Mouse (Mus musculus): ENCODE data around the gene Frk. TPM values are rescaled to one million over a fixed set of nuclear protein-coding genes. Genes with fewer than 3 reads are reported as not detected.
"Not testable (repeated sequence)": the region's sequence is repeated elsewhere in the genome, so short reads cannot be mapped to it uniquely, and the experiment has no call there.

Gene Frk
- polyA plus RNA-seq, 1 experiment from 2014 or later, result 0.27 TPM

- ATAC-seq (ENCODE audit: low read depth), result no peak
- no peaks in the 10 kb centered on the region for H3K9me3 ChIP-seq (ENCODE audit: control insufficient read depth, low read length)
- WGBS, result 89% methylated on average over 3 of the region's 3 CpGs
- H3K4me1 ChIP-seq (ENCODE audit: control insufficient read depth, insufficient read depth, low read length), result no peaks in the 10 kb centered on the region
- no peaks in the 10 kb centered on the region for H3K27me3 ChIP-seq (ENCODE audit: control insufficient read depth, insufficient read depth, low read length)
- no peak overlapping the region for H3K27ac ChIP-seq (ENCODE audit: low read depth, low read length)
- H3K4me3 ChIP-seq (ENCODE audit: low read depth, low read length), result no peak overlapping the region
- no peak overlapping the region for H3K4me2 ChIP-seq (ENCODE audit: low read depth, low read length)
- no peaks in the 10 kb centered on the region for H3K36me3 ChIP-seq (ENCODE audit: control insufficient read depth, insufficient read depth, low read length)
- H3K9ac ChIP-seq (replicated peaks; ENCODE audit: low read depth, low read length), result no peak overlapping the region
Measured at GRCm38 (mm10) chr10:34541717-34542490, 58.7 kb downstream of the Frk start.

- Histone ChIP-seq H3K4me3 (ENCODE audit: low read depth, low read length) (no peak overlapping the region), H3K36me3 (ENCODE audit: control insufficient read depth, insufficient read depth, low read length) (no peaks in the 10 kb centered on the region), H3K4me2 (ENCODE audit: low read depth, low read length) (no peak overlapping the region), H3K4me1 (ENCODE audit: control insufficient read depth, insufficient read depth, low read length) (no peaks in the 10 kb centered on the region), H3K9ac (replicated peaks; ENCODE audit: low read depth, low read length) (no peak overlapping the region), H3K27ac (ENCODE audit: low read depth, low read length) (no peak overlapping the region), H3K27me3 (ENCODE audit: control insufficient read depth, insufficient read depth, low read length) (no peaks in the 10 kb centered on the region), H3K9me3 (ENCODE audit: control insufficient read depth, low read length) (no peaks in the 10 kb centered on the region)
- WGBS, result 53% methylated on average over 5 of the region's 5 CpGs
- ATAC-seq (ENCODE audit: low read depth), result peak; percentile 49; the same call in 1 of the 2 replicates
Measured at GRCm38 (mm10) chr10:34550612-34551011, 67.4 kb downstream of the Frk start.

- H3K27ac ChIP-seq (ENCODE audit: low read depth, low read length), result no peak overlapping the region
- H3K9ac ChIP-seq (replicated peaks; ENCODE audit: low read depth, low read length), result no peak overlapping the region
- no peaks in the 10 kb centered on the region for H3K4me1 ChIP-seq (ENCODE audit: control insufficient read depth, insufficient read depth, low read length)
- WGBS, result 71% methylated on average over 5 of the region's 5 CpGs
- H3K4me3 ChIP-seq (ENCODE audit: low read depth, low read length), result no peak overlapping the region
- no peak overlapping the region for H3K4me2 ChIP-seq (ENCODE audit: low read depth, low read length)
- no peaks in the 10 kb centered on the region for H3K36me3 ChIP-seq (ENCODE audit: control insufficient read depth, insufficient read depth, low read length)
- ATAC-seq (ENCODE audit: low read depth), result peak; percentile 24; the same call in 1 of the 2 replicates
- no peaks in the 10 kb centered on the region for H3K27me3 ChIP-seq (ENCODE audit: control insufficient read depth, insufficient read depth, low read length)
- H3K9me3 ChIP-seq (ENCODE audit: control insufficient read depth, low read length), result no peaks in the 10 kb centered on the region
Measured at GRCm38 (mm10) chr10:34551636-34552035, 68.4 kb downstream of the Frk start.

- Histone ChIP-seq H3K27me3 (ENCODE audit: control insufficient read depth, insufficient read depth, low read length) (no peaks in the 10 kb centered on the region), H3K9me3 (ENCODE audit: control insufficient read depth, low read length) (no peaks in the 10 kb centered on the region), H3K27ac (ENCODE audit: low read depth, low read length) (no peak overlapping the region), H3K4me1 (ENCODE audit: control insufficient read depth, insufficient read depth, low read length) (no peaks in the 10 kb centered on the region), H3K9ac (replicated peaks; ENCODE audit: low read depth, low read length) (no peak overlapping the region), H3K4me3 (ENCODE audit: low read depth, low read length) (no peak overlapping the region), H3K36me3 (ENCODE audit: control insufficient read depth, insufficient read depth, low read length) (no peaks in the 10 kb centered on the region), H3K4me2 (ENCODE audit: low read depth, low read length) (no peak overlapping the region)
- WGBS, result 97% methylated on average over 1 of the region's 1 CpGs
- ATAC-seq (ENCODE audit: low read depth), result no peak
Measured at GRCm38 (mm10) chr10:34563518-34564176, 80.4 kb downstream of the Frk start.

GRCm38 (mm10) chr10:34615474-34615873, 132.3 kb downstream of the Frk start:
- H3K27me3 ChIP-seq (ENCODE audit: control insufficient read depth, insufficient read depth, low read length), result no peaks in the 10 kb centered on the region
- no peak overlapping the region for H3K4me2 ChIP-seq (ENCODE audit: low read depth, low read length)
- H3K9me3 ChIP-seq (ENCODE audit: control insufficient read depth, low read length), result no peaks in the 10 kb centered on the region
- no peaks in the 10 kb centered on the region for H3K4me1 ChIP-seq (ENCODE audit: control insufficient read depth, insufficient read depth, low read length)
- ATAC-seq (ENCODE audit: low read depth), result no peak
- no peak overlapping the region for H3K9ac ChIP-seq (replicated peaks; ENCODE audit: low read depth, low read length)
- H3K27ac ChIP-seq (ENCODE audit: low read depth, low read length), result no peak overlapping the region
- H3K4me3 ChIP-seq (ENCODE audit: low read depth, low read length), result no peak overlapping the region
- H3K36me3 ChIP-seq (ENCODE audit: control insufficient read depth, insufficient read depth, low read length), result no peaks in the 10 kb centered on the region

GRCm38 (mm10) chr10:34617216-34617615, 134.0 kb downstream of the Frk start:
- Histone ChIP-seq H3K9me3 (ENCODE audit: control insufficient read depth, low read length) (no peaks in the 10 kb centered on the region), H3K27ac (ENCODE audit: low read depth, low read length) (no peak overlapping the region), H3K9ac (replicated peaks; ENCODE audit: low read depth, low read length) (no peak overlapping the region), H3K4me2 (ENCODE audit: low read depth, low read length) (no peak overlapping the region), H3K36me3 (ENCODE audit: control insufficient read depth, insufficient read depth, low read length) (no peaks in the 10 kb centered on the region), H3K27me3 (ENCODE audit: control insufficient read depth, insufficient read depth, low read length) (no peaks in the 10 kb centered on the region), H3K4me1 (ENCODE audit: control insufficient read depth, insufficient read depth, low read length) (no peaks in the 10 kb centered on the region), H3K4me3 (ENCODE audit: low read depth, low read length) (no peak overlapping the region)
- ATAC-seq (ENCODE audit: low read depth), result no peak
- 64% methylated on average over 2 of the region's 2 CpGs for WGBS

DNA sequence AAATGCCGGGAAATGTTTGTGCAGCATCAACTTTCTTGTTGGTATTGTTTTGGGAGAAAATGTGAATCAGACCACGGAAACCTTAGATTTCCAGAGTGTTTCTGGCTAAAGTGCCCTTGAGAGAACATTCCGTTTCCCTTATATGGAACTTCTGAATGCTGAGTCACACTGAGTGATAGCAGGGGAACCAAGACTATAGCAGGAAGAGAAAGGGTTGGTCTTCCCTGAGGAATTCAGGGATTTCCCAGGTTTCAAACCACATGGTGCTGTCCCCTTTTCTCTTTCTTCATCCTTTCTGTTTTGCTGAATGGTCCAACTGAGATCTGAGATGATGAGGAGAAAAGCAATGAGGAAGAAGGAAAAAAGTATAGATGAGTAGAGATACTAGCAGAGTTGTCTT, 135.3 kb downstream of the Frk start:
- Histone ChIP-seq H3K9ac (replicated peaks; ENCODE audit: low read depth, low read length) (no peak overlapping the region), H3K9me3 (ENCODE audit: control insufficient read depth, low read length) (no peaks in the 10 kb centered on the region), H3K4me1 (ENCODE audit: control insufficient read depth, insufficient read depth, low read length) (no peaks in the 10 kb centered on the region), H3K4me2 (ENCODE audit: low read depth, low read length) (no peak overlapping the region), H3K4me3 (ENCODE audit: low read depth, low read length) (no peak overlapping the region), H3K36me3 (ENCODE audit: control insufficient read depth, insufficient read depth, low read length) (no peaks in the 10 kb centered on the region), H3K27ac (ENCODE audit: low read depth, low read length) (no peak overlapping the region), H3K27me3 (ENCODE audit: control insufficient read depth, insufficient read depth, low read length) (no peaks in the 10 kb centered on the region)
- ATAC-seq (ENCODE audit: low read depth), result no peak
- 79% methylated on average over 3 of the region's 3 CpGs for WGBS

- WGBS, result 90% methylated on average over 8 of the region's 8 CpGs
- ATAC-seq (ENCODE audit: low read depth), result not testable (repeated sequence)
Measured at GRCm38 (mm10) chr10:34620540-34620939, 137.3 kb downstream of the Frk start.

DNA sequence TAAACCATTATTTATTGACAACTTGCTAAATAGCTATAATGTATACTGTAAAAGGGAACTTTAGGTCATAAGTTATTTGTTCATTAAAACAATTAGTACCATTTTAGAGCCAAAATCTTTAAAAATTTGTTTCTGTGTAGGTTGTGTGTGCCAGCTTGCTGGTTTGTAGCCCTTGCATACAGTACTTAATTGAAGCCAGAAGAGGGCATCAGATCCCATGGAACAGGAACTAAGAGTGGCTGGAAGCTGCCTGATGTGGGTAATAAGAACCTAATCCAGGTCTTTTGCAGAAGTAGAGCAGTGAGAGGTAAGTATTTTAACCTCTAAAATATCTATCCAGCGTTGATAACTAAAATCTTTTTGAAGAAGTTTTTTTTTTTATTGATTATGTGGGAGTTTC, 155.0 kb downstream of the Frk start:
- Histone ChIP-seq H3K27me3 (ENCODE audit: control insufficient read depth, insufficient read depth, low read length) (no peaks in the 10 kb centered on the region), H3K9me3 (ENCODE audit: control insufficient read depth, low read length) (no peaks in the 10 kb centered on the region), H3K36me3 (ENCODE audit: control insufficient read depth, insufficient read depth, low read length) (no peaks in the 10 kb centered on the region), H3K4me3 (ENCODE audit: low read depth, low read length) (no peak overlapping the region), H3K27ac (ENCODE audit: low read depth, low read length) (no peak overlapping the region), H3K4me1 (ENCODE audit: control insufficient read depth, insufficient read depth, low read length) (no peaks in the 10 kb centered on the region), H3K9ac (replicated peaks; ENCODE audit: low read depth, low read length) (no peak overlapping the region), H3K4me2 (ENCODE audit: low read depth, low read length) (no peak overlapping the region)
- ATAC-seq (ENCODE audit: low read depth), result no peak
- 77% methylated on average over 1 of the region's 1 CpGs for WGBS

More at GRCm38 (mm10) chr10:34620540-34620939, 137.3 kb downstream of the Frk start:
- H3K27me3 ChIP-seq (ENCODE audit: control insufficient read depth, insufficient read depth, low read length); H3K9ac ChIP-seq (replicated peaks; ENCODE audit: low read depth, low read length); H3K27ac ChIP-seq (ENCODE audit: low read depth, low read length); H3K4me1 ChIP-seq (ENCODE audit: control insufficient read depth, insufficient read depth, low read length); H3K4me3 ChIP-seq (ENCODE audit: low read depth, low read length); H3K4me2 ChIP-seq (ENCODE audit: low read depth, low read length); H3K36me3 ChIP-seq (ENCODE audit: control insufficient read depth, insufficient read depth, low read length); H3K9me3 ChIP-seq (ENCODE audit: control insufficient read depth, low read length): not testable (repeated sequence)

All from neural tube, embryonic 14.5 days (tissue).